Mouse (Mus musculus): ENCODE measurements around the gene Dram2.
"Not testable (repeated sequence)": the region's sequence is repeated elsewhere in the genome, so short reads cannot be mapped to it uniquely, and the experiment has no call there.

- not testable (repeated sequence) for TF ChIP-seq CTCF (conservative IDR thresholded peaks at IDR 0.05; ENCODE audit: low read length); NANOG (IDR thresholded peaks at IDR 0.05; ENCODE audit: borderline replicate concordance, low read length); POU5F1 (IDR thresholded peaks at IDR 0.05; ENCODE audit: borderline replicate concordance, low read length)
These were observed 46.0 kb downstream of the Dram2 start for GRCm38 (mm10) chr3:106593631-106594030.
